Mouse (Mus musculus): ENCODE measurements at regions not wholly inside any gene's neighbourhood (a gene's known extent, or its start where the extent isn't known, plus 50 kb on each side); places are given as distances from the start of the nearest gene placed in this dataset.

- TF ChIP-seq CTCF (IDR thresholded peaks at IDR 0.05; ENCODE audit: low read depth) (no peak), EP300 (IDR thresholded peaks at IDR 0.05; ENCODE audit: low read depth) (no peak)
- no peak for DNase-seq (ENCODE audit: low spot score)
- Histone ChIP-seq H3K4me2 (ENCODE audit: low read depth, low read length) (no peak overlapping the region), H3K27me3 (ENCODE audit: control insufficient read depth, insufficient read depth, low read length) (no peaks in the 10 kb centered on the region), H3K4me1 (ENCODE audit: control insufficient read depth, insufficient read depth) (no peaks in the 10 kb centered on the region), H3K9me3 (replicated peaks; ENCODE audit: control insufficient read depth, low read length) (0 out of 2 replicates have a peak, but pooled peaks cover 5% of the 10 kb centered on the region), H3K9ac (replicated peaks; ENCODE audit: low read depth, low read length) (no peak overlapping the region), H3K4me3 (ENCODE audit: low read depth, low read length) (no peak overlapping the region), H3K27ac (ENCODE audit: low read depth) (no peak overlapping the region), H3K36me3 (replicated peaks; ENCODE audit: control insufficient read depth, insufficient read depth, low read length) (no peaks in the 10 kb centered on the region)
- no peak for ATAC-seq (ENCODE audit: insufficient read depth, low read depth)
- 70% methylated on average over 4 of the region's 4 CpGs for WGBS
These were observed 56.2 kb upstream of the Ky start for GRCm38 (mm10) chr9:102449366-102449765.

- DNase-seq (ENCODE audit: low spot score) (no peak), ATAC-seq (ENCODE audit: insufficient read depth, low read depth) (no peak)
- Histone ChIP-seq H3K36me3 (replicated peaks; ENCODE audit: control insufficient read depth, insufficient read depth, low read length) (no peaks in the 10 kb centered on the region), H3K27me3 (ENCODE audit: control insufficient read depth, insufficient read depth, low read length) (no peaks in the 10 kb centered on the region), H3K4me2 (ENCODE audit: low read depth, low read length) (no peak overlapping the region), H3K4me3 (ENCODE audit: low read depth, low read length) (no peak overlapping the region), H3K9me3 (replicated peaks; ENCODE audit: control insufficient read depth, low read length) (0 out of 2 replicates have a peak, but pooled peaks cover 6% of the 10 kb centered on the region), H3K4me1 (ENCODE audit: control insufficient read depth, insufficient read depth) (no peaks in the 10 kb centered on the region), H3K27ac (ENCODE audit: low read depth) (no peak overlapping the region), H3K9ac (replicated peaks; ENCODE audit: low read depth, low read length) (no peak overlapping the region)
- TF ChIP-seq EP300 (IDR thresholded peaks at IDR 0.05; ENCODE audit: low read depth): no peak
- no peak for TF ChIP-seq CTCF (IDR thresholded peaks at IDR 0.05; ENCODE audit: low read depth)
- WGBS: 51% methylated on average over 2 of the region's 2 CpGs
These were observed 59.5 kb upstream of the Ky start for GRCm38 (mm10) chr9:102446066-102446465.

- H3K36me3 ChIP-seq (replicated peaks; ENCODE audit: control insufficient read depth, insufficient read depth, low read length): no peaks in the 10 kb centered on the region
- ATAC-seq (ENCODE audit: insufficient read depth, low read depth) (no peak), DNase-seq (ENCODE audit: low spot score) (no peak)
- H3K4me2 ChIP-seq (ENCODE audit: low read depth, low read length): no peak overlapping the region
- H3K9me3 ChIP-seq (replicated peaks; ENCODE audit: control insufficient read depth, low read length): 0 out of 2 replicates have a peak, but pooled peaks cover 6% of the 10 kb centered on the region
- TF ChIP-seq CTCF (IDR thresholded peaks at IDR 0.05; ENCODE audit: low read depth): no peak
- no peak for TF ChIP-seq EP300 (IDR thresholded peaks at IDR 0.05; ENCODE audit: low read depth)
- H3K27me3 ChIP-seq (ENCODE audit: control insufficient read depth, insufficient read depth, low read length): no peaks in the 10 kb centered on the region
- 67% methylated on average over 11 of the region's 11 CpGs for WGBS
- no peak overlapping the region for H3K4me3 ChIP-seq (ENCODE audit: low read depth, low read length)
- H3K9ac ChIP-seq (replicated peaks; ENCODE audit: low read depth, low read length): no peak overlapping the region
- no peak overlapping the region for H3K27ac ChIP-seq (ENCODE audit: low read depth)
- H3K4me1 ChIP-seq (ENCODE audit: control insufficient read depth, insufficient read depth): no peaks in the 10 kb centered on the region
These were observed 63.2 kb upstream of the Ky start for GRCm38 (mm10) chr9:102442198-102442842.

GRCm38 (mm10) chr9:102437641-102438040 is 67.9 kb upstream of the Ky start:
- H3K4me2 ChIP-seq (ENCODE audit: low read depth, low read length): no peak overlapping the region
- no peak for TF ChIP-seq EP300 (IDR thresholded peaks at IDR 0.05; ENCODE audit: low read depth)
- TF ChIP-seq CTCF (IDR thresholded peaks at IDR 0.05; ENCODE audit: low read depth): no peak
- H3K27ac ChIP-seq (ENCODE audit: low read depth): no peak overlapping the region
- no peaks in the 10 kb centered on the region for H3K36me3 ChIP-seq (replicated peaks; ENCODE audit: control insufficient read depth, insufficient read depth, low read length)
- WGBS: 70% methylated on average over 3 of the region's 3 CpGs
- H3K4me1 ChIP-seq (ENCODE audit: control insufficient read depth, insufficient read depth): no peaks in the 10 kb centered on the region
- H3K27me3 ChIP-seq (ENCODE audit: control insufficient read depth, insufficient read depth, low read length): no peaks in the 10 kb centered on the region
- H3K9me3 ChIP-seq (replicated peaks; ENCODE audit: control insufficient read depth, low read length): no peaks in the 10 kb centered on the region
- DNase-seq (ENCODE audit: low spot score): no peak
- ATAC-seq (ENCODE audit: insufficient read depth, low read depth): no peak
- H3K4me3 ChIP-seq (ENCODE audit: low read depth, low read length): no peak overlapping the region
- H3K9ac ChIP-seq (replicated peaks; ENCODE audit: low read depth, low read length): no peak overlapping the region

GRCm38 (mm10) chr9:102436378-102436777 is 69.2 kb upstream of the Ky start:
- Histone ChIP-seq H3K9ac (replicated peaks; ENCODE audit: low read depth, low read length) (no peak overlapping the region), H3K27me3 (ENCODE audit: control insufficient read depth, insufficient read depth, low read length) (no peaks in the 10 kb centered on the region), H3K9me3 (replicated peaks; ENCODE audit: control insufficient read depth, low read length) (no peaks in the 10 kb centered on the region), H3K4me1 (ENCODE audit: control insufficient read depth, insufficient read depth) (no peaks in the 10 kb centered on the region), H3K27ac (ENCODE audit: low read depth) (no peak overlapping the region), H3K4me2 (ENCODE audit: low read depth, low read length) (no peak overlapping the region), H3K36me3 (replicated peaks; ENCODE audit: control insufficient read depth, insufficient read depth, low read length) (no peaks in the 10 kb centered on the region), H3K4me3 (ENCODE audit: low read depth, low read length) (no peak overlapping the region)
- DNase-seq (ENCODE audit: low spot score) (no peak), ATAC-seq (ENCODE audit: insufficient read depth, low read depth) (no peak)
- no peak for TF ChIP-seq EP300 (IDR thresholded peaks at IDR 0.05; ENCODE audit: low read depth)
- no peak; the same call in 1 of the 2 replicates for TF ChIP-seq CTCF (IDR thresholded peaks at IDR 0.05; ENCODE audit: low read depth)
- 83% methylated on average over 5 of the region's 5 CpGs for WGBS

- Histone ChIP-seq H3K9me3 (replicated peaks; ENCODE audit: control insufficient read depth, low read length) (no peaks in the 10 kb centered on the region), H3K4me1 (ENCODE audit: control insufficient read depth, insufficient read depth) (no peaks in the 10 kb centered on the region), H3K4me2 (ENCODE audit: low read depth, low read length) (no peak overlapping the region), H3K36me3 (replicated peaks; ENCODE audit: control insufficient read depth, insufficient read depth, low read length) (no peaks in the 10 kb centered on the region), H3K4me3 (ENCODE audit: low read depth, low read length) (no peak overlapping the region), H3K27ac (ENCODE audit: low read depth) (no peak overlapping the region), H3K27me3 (ENCODE audit: control insufficient read depth, insufficient read depth, low read length) (no peaks in the 10 kb centered on the region), H3K9ac (replicated peaks; ENCODE audit: low read depth, low read length) (no peak overlapping the region)
- DNase-seq (ENCODE audit: low spot score): no peak
- TF ChIP-seq CTCF (IDR thresholded peaks at IDR 0.05; ENCODE audit: low read depth) (no peak), EP300 (IDR thresholded peaks at IDR 0.05; ENCODE audit: low read depth) (no peak)
- 82% methylated on average over 5 of the region's 5 CpGs for WGBS
- no peak for ATAC-seq (ENCODE audit: insufficient read depth, low read depth)
These were observed 73.5 kb upstream of the Ephb1 start for GRCm38 (mm10) chr9:102428031-102428430.
